Mouse (Mus musculus) adrenal gland, adult 8-10 months (tissue): ENCODE results near the gene Phlpp1. TPM values are rescaled to one million over a fixed set of nuclear protein-coding genes. Genes with fewer than 3 reads are reported as not detected.

Experiments used
- DNase-seq: peaks from one replicate; pipeline ENCODE4 v3.0.0; 2022
- total RNA-seq, 4 experiments: library from RNA; stranded (reverse); gene quantifications; 2 replicates each; pipeline ENCODE4 v1.2.4; 2022

The Phlpp1 gene
- total RNA-seq, 4 experiments from 2014 or later, result 15.0 to 20.6 (median 17.5) TPM

- no peak for DNase-seq
Measured at GRCm38 (mm10) chr1:106320583-106320982, 149.0 kb downstream of the Phlpp1 start.

- no peak for DNase-seq
Measured at GRCm38 (mm10) chr1:106321432-106322126, 150.0 kb downstream of the Phlpp1 start.

- no peak for DNase-seq
Measured at GRCm38 (mm10) chr1:106326691-106327090, 155.1 kb downstream of the Phlpp1 start.

GRCm38 (mm10) chr1:106342100-106342499 lies 170.5 kb downstream of the Phlpp1 start:
- no peak for DNase-seq

GRCm38 (mm10) chr1:106345265-106345664 lies 173.7 kb downstream of the Phlpp1 start:
- no peak for DNase-seq

- DNase-seq, result no peak
Measured at GRCm38 (mm10) chr1:106346776-106347175, 175.2 kb downstream of the Phlpp1 start.

GRCm38 (mm10) chr1:106349116-106349515 lies 177.6 kb downstream of the Phlpp1 start:
- DNase-seq, result no peak

- DNase-seq, result no peak
Measured at GRCm38 (mm10) chr1:106351512-106351911, 180.0 kb downstream of the Phlpp1 start.

GRCm38 (mm10) chr1:106352801-106353511 lies 181.4 kb downstream of the Phlpp1 start:
- DNase-seq, result no peak

GRCm38 (mm10) chr1:106353993-106354392 lies 182.4 kb downstream of the Phlpp1 start:
- DNase-seq, result no peak

GRCm38 (mm10) chr1:106359474-106359873 lies 187.9 kb downstream of the Phlpp1 start:
- DNase-seq, result no peak

GRCm38 (mm10) chr1:106362841-106363604 lies 191.5 kb downstream of the Phlpp1 start:
- DNase-seq, result no peak

GRCm38 (mm10) chr1:106369330-106369729 lies 197.8 kb downstream of the Phlpp1 start:
- no peak for DNase-seq

- DNase-seq, result no peak
Measured at GRCm38 (mm10) chr1:106372446-106372845, 200.9 kb downstream of the Phlpp1 start.

- no peak for DNase-seq
Measured at GRCm38 (mm10) chr1:106373656-106374055, 202.1 kb downstream of the Phlpp1 start.

GRCm38 (mm10) chr1:106374274-106374673 lies 202.7 kb downstream of the Phlpp1 start:
- DNase-seq, result no peak

- DNase-seq, result no peak
Measured at GRCm38 (mm10) chr1:106374971-106375370, 203.4 kb downstream of the Phlpp1 start.

- DNase-seq, result no peak
Measured at GRCm38 (mm10) chr1:106376003-106376402, 204.5 kb downstream of the Phlpp1 start.

- no peak for DNase-seq
Measured at GRCm38 (mm10) chr1:106380465-106380864, 208.9 kb downstream of the Phlpp1 start.

GRCm38 (mm10) chr1:106386542-106386941 lies 215.0 kb downstream of the Phlpp1 start:
- no peak for DNase-seq

GRCm38 (mm10) chr1:106387264-106387663 lies 215.7 kb downstream of the Phlpp1 start:
- no peak for DNase-seq

GRCm38 (mm10) chr1:106389673-106390072 lies 218.1 kb downstream of the Phlpp1 start:
- DNase-seq, result peak; percentile 26

GRCm38 (mm10) chr1:106393072-106393471 lies 221.5 kb downstream of the Phlpp1 start:
- no peak for DNase-seq
